Mouse (Mus musculus) testis, postnatal 14 days (tissue): ENCODE measurements around the gene Rad51b.

ENCODE experiments used
- DNase-seq: peaks from one replicate; pipeline ENCODE4 v3.0.0; 2021; ENCODE audit warnings: low spot score

Gene Rad51b

GRCm38 (mm10) chr12:79766116-79766515, 469.0 kb downstream of the Rad51b start:
- peak; percentile 32 for DNase-seq

GRCm38 (mm10) chr12:79768741-79769322, 471.8 kb downstream of the Rad51b start:
- DNase-seq: no peak

- no peak for DNase-seq
Measured at GRCm38 (mm10) chr12:79769763-79770162, 472.7 kb downstream of the Rad51b start.

GRCm38 (mm10) chr12:79771194-79771593, 474.1 kb downstream of the Rad51b start:
- no peak for DNase-seq

- no peak for DNase-seq
Measured at GRCm38 (mm10) chr12:79771741-79772140, 474.7 kb downstream of the Rad51b start.

GRCm38 (mm10) chr12:79773246-79773645, 476.2 kb downstream of the Rad51b start:
- peak; percentile 63 for DNase-seq

- DNase-seq: no peak
Measured at GRCm38 (mm10) chr12:79774571-79774970, 477.5 kb downstream of the Rad51b start.

- no peak for DNase-seq
Measured at GRCm38 (mm10) chr12:79776828-79777227, 479.7 kb downstream of the Rad51b start.

GRCm38 (mm10) chr12:79780745-79781144, 483.7 kb downstream of the Rad51b start:
- no peak for DNase-seq

- no peak for DNase-seq
Measured at GRCm38 (mm10) chr12:79781788-79782187, 484.7 kb downstream of the Rad51b start.

GRCm38 (mm10) chr12:79782444-79783117, 485.5 kb downstream of the Rad51b start:
- no peak for DNase-seq

GRCm38 (mm10) chr12:79784159-79784558, 487.1 kb downstream of the Rad51b start:
- DNase-seq: no peak

GRCm38 (mm10) chr12:79785691-79786090, 488.6 kb downstream of the Rad51b start:
- DNase-seq: no peak

GRCm38 (mm10) chr12:79787538-79787937, 490.5 kb downstream of the Rad51b start:
- DNase-seq: no peak

- DNase-seq: no peak
Measured at GRCm38 (mm10) chr12:79788340-79788739, 491.3 kb downstream of the Rad51b start.

GRCm38 (mm10) chr12:79789481-79789880, 492.4 kb downstream of the Rad51b start:
- no peak for DNase-seq

GRCm38 (mm10) chr12:79793382-79793781, 496.3 kb downstream of the Rad51b start:
- no peak for DNase-seq

- no peak for DNase-seq
Measured at GRCm38 (mm10) chr12:79794802-79795201, 497.7 kb downstream of the Rad51b start.

GRCm38 (mm10) chr12:79796260-79796659, 499.2 kb downstream of the Rad51b start:
- DNase-seq: no peak

- DNase-seq: no peak
Measured at GRCm38 (mm10) chr12:79796823-79797821, 500.0 kb downstream of the Rad51b start.

GRCm38 (mm10) chr12:79798488-79798887, 501.4 kb downstream of the Rad51b start:
- no peak for DNase-seq

GRCm38 (mm10) chr12:79799370-79799769, 502.3 kb downstream of the Rad51b start:
- DNase-seq: no peak

GRCm38 (mm10) chr12:79803670-79804069, 506.6 kb downstream of the Rad51b start:
- DNase-seq: no peak
